Mouse (Mus musculus) macrophage (primary cell): Measurements from ENCODE around the gene Atf7ip. TPM values are rescaled to one million over a fixed set of nuclear protein-coding genes. Genes with fewer than 3 reads are reported as not detected.

ENCODE experiments used
- H3K27ac ChIP-seq: fragments of 350-480 bp; formaldehyde crosslinking; 2 replicates; pipeline ENCODE4 v1.9.0; 2021
- H3K36me3 ChIP-seq: fragments of 350-480 bp; formaldehyde crosslinking; 2 replicates; pipeline ENCODE4 v1.9.0; 2021; ENCODE audit errors: inconsistent target
- H3K4me3 ChIP-seq: fragments of 350-480 bp; formaldehyde crosslinking; 2 replicates; pipeline ENCODE4 v1.9.0; 2021; ENCODE audit errors: inconsistent target
- H3K79me2 ChIP-seq: fragments of 350-480 bp; formaldehyde crosslinking; 2 replicates; pipeline ENCODE4 v1.9.0; 2021; ENCODE audit errors: inconsistent target
- WGBS: methylation state at CpG from one replicate; pipeline ENCODE4 v1.1.7; 2026; ENCODE audit warnings: inconsistent platforms; ENCODE audit not compliant: missing documents; 5-methylcytosine and 5-hydroxymethylcytosine counted together
- polyA plus RNA-seq: library from polyadenylated mRNA; stranded (reverse); fragments of 250-400 nt; gene quantifications from 3 replicates; pipeline ENCODE4 v1.2.4, GENCODE M21; 2018; ENCODE audit warnings: inconsistent platforms

Gene Atf7ip
- polyA plus RNA-seq, 1 experiment from 2014 or later, result 34.6 TPM

GRCm38 (mm10) chr6:136594541-136594940, 88.6 kb downstream of the Atf7ip start:
- Histone ChIP-seq H3K27ac (no peak overlapping the region), H3K4me3 (no peak overlapping the region), H3K79me2 (no peaks in the 10 kb centered on the region), H3K36me3 (peaks cover 54% of the 10 kb centered on the region)
- WGBS, result 95% methylated on average over 4 of the region's 4 CpGs

- Histone ChIP-seq H3K79me2 (no peaks in the 10 kb centered on the region), H3K27ac (no peak overlapping the region), H3K36me3 (peaks cover 86% of the 10 kb centered on the region), H3K4me3 (no peak overlapping the region)
- WGBS, result 97% methylated on average over 4 of the region's 7 CpGs
Observed at GRCm38 (mm10) chr6:136602601-136603000, 96.6 kb downstream of the Atf7ip start.

GRCm38 (mm10) chr6:136611351-136612215, 105.6 kb downstream of the Atf7ip start:
- WGBS, result 97% methylated on average over 17 of the region's 17 CpGs
- Histone ChIP-seq H3K79me2 (no peaks in the 10 kb centered on the region), H3K4me3 (no peak overlapping the region), H3K36me3 (peaks cover 28% of the 10 kb centered on the region), H3K27ac (no peak overlapping the region)

GRCm38 (mm10) chr6:136612312-136612711, 106.3 kb downstream of the Atf7ip start:
- Histone ChIP-seq H3K36me3 (peaks cover 24% of the 10 kb centered on the region), H3K27ac (no peak overlapping the region), H3K4me3 (no peak overlapping the region), H3K79me2 (no peaks in the 10 kb centered on the region)
- WGBS, result 97% methylated on average over 3 of the region's 3 CpGs

- peaks cover 7% of the 10 kb centered on the region; the same call in 1 of the 2 replicates for H3K36me3 ChIP-seq
- 83% methylated on average over 3 of the region's 3 CpGs for WGBS
- no peak overlapping the region for H3K27ac ChIP-seq
- no peaks in the 10 kb centered on the region for H3K79me2 ChIP-seq
- H3K4me3 ChIP-seq, result no peak overlapping the region
Observed at GRCm38 (mm10) chr6:136614156-136614555, 108.2 kb downstream of the Atf7ip start.

GRCm38 (mm10) chr6:136620361-136621139, 114.6 kb downstream of the Atf7ip start:
- no peak overlapping the region for H3K4me3 ChIP-seq
- H3K79me2 ChIP-seq, result no peaks in the 10 kb centered on the region
- H3K27ac ChIP-seq, result no peak overlapping the region
- WGBS, result 62% methylated on average over 15 of the region's 17 CpGs
- H3K36me3 ChIP-seq, result no peaks in the 10 kb centered on the region

- H3K27ac ChIP-seq, result no peak overlapping the region
- no peaks in the 10 kb centered on the region for H3K36me3 ChIP-seq
- 91% methylated on average over 12 of the region's 12 CpGs for WGBS
- H3K79me2 ChIP-seq, result no peaks in the 10 kb centered on the region
- no peak overlapping the region for H3K4me3 ChIP-seq
Observed at GRCm38 (mm10) chr6:136625421-136625820, 119.5 kb downstream of the Atf7ip start.

GRCm38 (mm10) chr6:136629639-136630038, 123.7 kb downstream of the Atf7ip start:
- H3K27ac ChIP-seq, result no peak overlapping the region
- no peak overlapping the region for H3K4me3 ChIP-seq
- no peaks in the 10 kb centered on the region for H3K36me3 ChIP-seq
- no peaks in the 10 kb centered on the region for H3K79me2 ChIP-seq
- 96% methylated on average over 5 of the region's 5 CpGs for WGBS

GRCm38 (mm10) chr6:136631519-136631918, 125.6 kb downstream of the Atf7ip start:
- Histone ChIP-seq H3K36me3 (no peaks in the 10 kb centered on the region), H3K79me2 (no peaks in the 10 kb centered on the region), H3K4me3 (no peak overlapping the region), H3K27ac (no peak overlapping the region)
- WGBS, result 92% methylated on average over 8 of the region's 8 CpGs

GRCm38 (mm10) chr6:136631945-136632534, 126.1 kb downstream of the Atf7ip start:
- Histone ChIP-seq H3K79me2 (no peaks in the 10 kb centered on the region), H3K36me3 (no peaks in the 10 kb centered on the region), H3K4me3 (no peak overlapping the region), H3K27ac (no peak overlapping the region)
- 93% methylated on average over 11 of the region's 13 CpGs for WGBS

GRCm38 (mm10) chr6:136633154-136633553, 127.2 kb downstream of the Atf7ip start:
- WGBS, result 97% methylated on average over 3 of the region's 3 CpGs
- Histone ChIP-seq H3K79me2 (no peaks in the 10 kb centered on the region), H3K36me3 (no peaks in the 10 kb centered on the region), H3K4me3 (no peak overlapping the region), H3K27ac (no peak overlapping the region)

GRCm38 (mm10) chr6:136633719-136634118, 127.8 kb downstream of the Atf7ip start:
- Histone ChIP-seq H3K79me2 (no peaks in the 10 kb centered on the region), H3K27ac (no peak overlapping the region), H3K4me3 (no peak overlapping the region), H3K36me3 (no peaks in the 10 kb centered on the region)
- WGBS, result 74% methylated on average over 6 of the region's 6 CpGs

GRCm38 (mm10) chr6:136634982-136635381, 129.0 kb downstream of the Atf7ip start:
- no peak overlapping the region for H3K27ac ChIP-seq
- H3K4me3 ChIP-seq, result no peak overlapping the region
- WGBS, result 67% methylated on average over 3 of the region's 3 CpGs
- no peaks in the 10 kb centered on the region for H3K79me2 ChIP-seq
- H3K36me3 ChIP-seq, result no peaks in the 10 kb centered on the region

GRCm38 (mm10) chr6:136644171-136644570, 138.2 kb downstream of the Atf7ip start:
- no peaks in the 10 kb centered on the region for H3K36me3 ChIP-seq
- H3K27ac ChIP-seq, result no peak overlapping the region
- H3K79me2 ChIP-seq, result no peaks in the 10 kb centered on the region
- no peak overlapping the region for H3K4me3 ChIP-seq
- 84% methylated on average over 2 of the region's 2 CpGs for WGBS

- H3K36me3 ChIP-seq, result no peaks in the 10 kb centered on the region
- 74% methylated on average over 9 of the region's 9 CpGs for WGBS
- no peaks in the 10 kb centered on the region for H3K79me2 ChIP-seq
- no peak overlapping the region for H3K4me3 ChIP-seq
- no peak overlapping the region for H3K27ac ChIP-seq
Observed at GRCm38 (mm10) chr6:136645754-136646153, 139.8 kb downstream of the Atf7ip start.
